Mouse (Mus musculus): ENCODE measurements around the gene Iqcc. TPM values are rescaled to one million over a fixed set of nuclear protein-coding genes. Genes with fewer than 3 reads are reported as not detected.

The Iqcc gene
- polyA plus RNA-seq, 1 experiment from 2014 or later: 25.8 TPM

DNA sequence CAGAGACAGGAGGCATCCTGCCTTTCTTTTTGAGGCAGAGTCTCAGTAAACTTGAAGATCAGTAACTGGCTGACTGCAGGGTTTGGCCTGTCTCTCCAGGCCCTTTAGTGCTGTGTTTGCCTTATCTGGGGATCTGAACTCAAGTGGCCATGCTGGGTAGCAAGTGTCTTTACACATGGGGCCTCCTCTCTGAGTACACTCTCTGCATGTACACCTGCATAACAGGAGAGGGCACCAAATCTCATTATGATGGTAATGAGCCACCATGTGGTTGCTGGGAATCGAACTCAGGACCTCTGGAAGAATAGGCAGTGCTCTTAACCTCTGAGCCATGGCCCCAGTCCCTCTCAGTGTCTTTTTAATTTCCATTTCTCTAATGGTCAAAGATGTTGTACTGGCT lies 36.6 kb downstream of the Iqcc start:
- 76% methylated on average over 1 of the region's 1 CpGs for WGBS
- Histone ChIP-seq H3K27me3 (ENCODE audit: insufficient read depth, low read length) (no peaks in the 10 kb centered on the region), H3K4me3 (ENCODE audit: low read depth, low read length) (no peak overlapping the region), H3K36me3 (ENCODE audit: insufficient read depth) (no peaks in the 10 kb centered on the region), H3K9ac (no peak overlapping the region), H3K9me3 (ENCODE audit: low read depth, low read length) (no peaks in the 10 kb centered on the region), H3K27ac (ENCODE audit: low read depth) (no peak overlapping the region), H3K4me2 (no peak overlapping the region), H3K4me1 (ENCODE audit: insufficient read depth) (no peaks in the 10 kb centered on the region)
- no peak for DNase-seq
- no peak for TF ChIP-seq CTCF (IDR thresholded peaks at IDR 0.05; ENCODE audit: low read depth)
- ATAC-seq (ENCODE audit: insufficient read depth): no peak

DNA sequence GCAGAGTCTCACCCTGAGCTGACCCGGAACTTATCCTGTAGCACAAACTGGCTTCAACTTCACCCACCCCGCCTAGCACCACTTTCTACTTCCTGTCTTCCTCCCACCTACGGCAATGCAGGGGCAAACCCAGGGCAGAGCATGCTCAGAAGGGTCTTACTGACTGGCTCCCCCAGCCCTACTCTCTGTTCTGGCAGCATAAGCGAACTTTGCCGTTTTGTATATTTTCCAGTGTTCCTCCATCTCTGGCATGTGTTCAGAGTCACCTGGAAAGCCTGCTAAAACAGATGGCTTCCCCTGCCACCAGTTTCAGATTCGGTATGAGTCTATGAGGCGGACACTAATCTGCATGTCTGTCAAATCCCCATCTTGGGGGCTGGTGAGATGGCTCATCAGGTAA lies 38.6 kb downstream of the Iqcc start:
- ATAC-seq (ENCODE audit: insufficient read depth) (no peak), DNase-seq (no peak)
- no peaks in the 10 kb centered on the region for H3K9me3 ChIP-seq (ENCODE audit: low read depth, low read length)
- no peak overlapping the region for H3K4me3 ChIP-seq (ENCODE audit: low read depth, low read length)
- WGBS: 57% methylated on average over 7 of the region's 7 CpGs
- H3K27me3 ChIP-seq (ENCODE audit: insufficient read depth, low read length): no peaks in the 10 kb centered on the region
- no peak overlapping the region for H3K9ac ChIP-seq
- H3K27ac ChIP-seq (ENCODE audit: low read depth): no peak overlapping the region
- no peak overlapping the region for H3K4me2 ChIP-seq
- no peaks in the 10 kb centered on the region for H3K4me1 ChIP-seq (ENCODE audit: insufficient read depth)
- H3K36me3 ChIP-seq (ENCODE audit: insufficient read depth): no peaks in the 10 kb centered on the region
- no peak for TF ChIP-seq CTCF (IDR thresholded peaks at IDR 0.05; ENCODE audit: low read depth)

DNA sequence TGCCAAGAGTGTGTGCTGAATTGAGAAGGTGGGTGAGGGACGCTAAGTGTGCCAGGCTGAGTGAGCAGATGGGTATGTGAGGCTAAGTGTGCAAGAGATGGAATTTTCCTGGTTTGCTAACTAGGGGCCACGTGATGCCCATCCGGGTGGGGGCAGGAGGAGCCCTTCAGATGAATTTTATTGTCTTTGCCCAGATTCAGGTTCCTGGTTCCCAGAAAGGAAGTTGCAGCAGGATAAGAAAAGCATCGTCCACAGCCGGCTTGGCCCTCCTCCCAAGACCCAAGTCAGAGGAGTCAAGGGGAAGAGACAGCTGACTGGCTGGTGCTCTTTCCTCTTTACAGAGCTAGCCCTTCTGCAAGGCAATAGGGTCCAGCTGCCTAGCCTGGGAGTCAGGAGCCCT lies 40.4 kb downstream of the Iqcc start, which contains the start of gene Fam167b:
Gene Fam167b (minus strand): TSS at position 84 of the 400 bp plus-strand sequence.
- WGBS: 85% methylated on average over 5 of the region's 5 CpGs
- no peak within 1 kb of the TSS for H3K9ac ChIP-seq
- DNase-seq: no peak
- no peak within 1 kb of the TSS for H3K4me3 ChIP-seq (ENCODE audit: low read depth, low read length)
- H3K27me3 ChIP-seq (ENCODE audit: insufficient read depth, low read length): no peaks in the 10 kb centered on the region
- H3K4me2 ChIP-seq: 0 out of 2 replicates have a peak within 1 kb of the TSS, but pooled peaks have one; percentile 0
- ATAC-seq (ENCODE audit: insufficient read depth): no peak
- H3K27ac ChIP-seq (ENCODE audit: low read depth): peak within 1 kb of the TSS; percentile 18; the same call in 1 of the 2 replicates
- TF ChIP-seq CTCF (IDR thresholded peaks at IDR 0.05; ENCODE audit: low read depth): no peak
- no peaks in the 10 kb centered on the region for H3K4me1 ChIP-seq (ENCODE audit: insufficient read depth)
- H3K36me3 ChIP-seq (ENCODE audit: insufficient read depth): no peaks in the 10 kb centered on the region
- H3K9me3 ChIP-seq (ENCODE audit: low read depth, low read length): no peaks in the 10 kb centered on the region

DNA sequence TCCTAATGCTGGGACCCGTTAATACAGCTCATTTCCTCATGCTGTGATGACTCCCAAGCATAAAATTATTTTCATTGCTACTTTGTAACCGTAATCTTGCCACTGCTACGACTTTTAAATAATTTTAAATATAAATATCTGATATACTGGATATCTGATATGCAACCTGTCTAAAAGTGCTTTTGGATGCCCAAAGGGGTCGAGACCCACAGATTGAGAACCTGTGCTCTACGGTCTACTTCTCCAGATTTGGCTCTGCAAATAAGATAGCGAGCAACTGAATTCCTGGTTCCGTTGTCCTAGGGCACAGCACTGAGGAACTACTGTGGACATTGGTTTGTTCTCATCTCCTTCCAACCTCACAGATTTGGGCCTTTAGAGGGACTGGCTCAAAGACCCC lies 41.2 kb downstream of the Iqcc start:
- H3K4me2 ChIP-seq: no peak overlapping the region
- H3K4me1 ChIP-seq (ENCODE audit: insufficient read depth): no peaks in the 10 kb centered on the region
- DNase-seq (no peak), ATAC-seq (ENCODE audit: insufficient read depth) (no peak)
- no peaks in the 10 kb centered on the region for H3K27me3 ChIP-seq (ENCODE audit: insufficient read depth, low read length)
- H3K36me3 ChIP-seq (ENCODE audit: insufficient read depth): no peaks in the 10 kb centered on the region
- no peaks in the 10 kb centered on the region for H3K9me3 ChIP-seq (ENCODE audit: low read depth, low read length)
- WGBS: 74% methylated on average over 7 of the region's 7 CpGs
- H3K27ac ChIP-seq (ENCODE audit: low read depth): no peak overlapping the region
- TF ChIP-seq CTCF (IDR thresholded peaks at IDR 0.05; ENCODE audit: low read depth): no peak
- no peak overlapping the region for H3K4me3 ChIP-seq (ENCODE audit: low read depth, low read length)
- H3K9ac ChIP-seq: no peak overlapping the region

DNA sequence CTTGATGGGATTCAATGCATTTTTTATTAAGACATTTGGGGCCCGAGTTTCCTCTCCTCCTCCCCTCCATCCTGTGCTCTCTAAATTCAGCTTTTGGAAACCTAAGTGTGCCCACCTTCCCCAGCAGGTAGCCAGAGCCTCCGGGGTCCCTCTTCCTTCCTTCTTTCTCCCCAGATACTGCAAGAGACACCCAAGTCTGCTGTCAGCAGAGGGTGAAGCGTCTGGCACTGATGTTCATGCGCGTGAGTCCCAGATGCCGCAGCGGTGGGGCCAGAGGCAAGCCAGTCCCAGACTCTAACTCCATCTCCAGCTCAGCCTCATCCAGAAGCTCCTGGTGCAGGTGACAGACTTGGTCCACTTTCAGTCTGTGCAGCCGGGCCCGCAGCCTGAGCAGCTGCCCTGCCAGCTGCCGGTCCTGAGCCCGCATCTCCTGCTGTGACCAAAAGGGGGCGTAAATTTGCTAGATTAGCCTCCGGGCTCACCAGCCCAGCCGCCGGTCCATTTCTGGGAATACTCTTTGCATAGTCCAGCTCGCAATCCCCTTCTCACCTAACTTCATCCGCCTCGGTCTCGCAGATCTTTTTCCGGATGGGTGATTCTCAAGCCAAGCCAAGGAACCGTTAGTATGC lies 41.9 kb downstream of the Iqcc start:
- no peaks in the 10 kb centered on the region for H3K27me3 ChIP-seq (ENCODE audit: insufficient read depth, low read length)
- H3K4me3 ChIP-seq (ENCODE audit: low read depth, low read length): no peak overlapping the region
- WGBS: 36% methylated on average over 21 of the region's 21 CpGs
- H3K4me1 ChIP-seq (ENCODE audit: insufficient read depth): no peaks in the 10 kb centered on the region
- peak; percentile 87 for DNase-seq
- H3K4me2 ChIP-seq: 0 out of 2 replicates have a peak overlapping the region, but pooled peaks have one; percentile 0
- H3K27ac ChIP-seq (ENCODE audit: low read depth): no peak overlapping the region
- no peak overlapping the region for H3K9ac ChIP-seq
- no peaks in the 10 kb centered on the region for H3K9me3 ChIP-seq (ENCODE audit: low read depth, low read length)
- ATAC-seq (ENCODE audit: insufficient read depth): no peak
- TF ChIP-seq CTCF (IDR thresholded peaks at IDR 0.05; ENCODE audit: low read depth): peak; percentile 66
- H3K36me3 ChIP-seq (ENCODE audit: insufficient read depth): no peaks in the 10 kb centered on the region

DNA sequence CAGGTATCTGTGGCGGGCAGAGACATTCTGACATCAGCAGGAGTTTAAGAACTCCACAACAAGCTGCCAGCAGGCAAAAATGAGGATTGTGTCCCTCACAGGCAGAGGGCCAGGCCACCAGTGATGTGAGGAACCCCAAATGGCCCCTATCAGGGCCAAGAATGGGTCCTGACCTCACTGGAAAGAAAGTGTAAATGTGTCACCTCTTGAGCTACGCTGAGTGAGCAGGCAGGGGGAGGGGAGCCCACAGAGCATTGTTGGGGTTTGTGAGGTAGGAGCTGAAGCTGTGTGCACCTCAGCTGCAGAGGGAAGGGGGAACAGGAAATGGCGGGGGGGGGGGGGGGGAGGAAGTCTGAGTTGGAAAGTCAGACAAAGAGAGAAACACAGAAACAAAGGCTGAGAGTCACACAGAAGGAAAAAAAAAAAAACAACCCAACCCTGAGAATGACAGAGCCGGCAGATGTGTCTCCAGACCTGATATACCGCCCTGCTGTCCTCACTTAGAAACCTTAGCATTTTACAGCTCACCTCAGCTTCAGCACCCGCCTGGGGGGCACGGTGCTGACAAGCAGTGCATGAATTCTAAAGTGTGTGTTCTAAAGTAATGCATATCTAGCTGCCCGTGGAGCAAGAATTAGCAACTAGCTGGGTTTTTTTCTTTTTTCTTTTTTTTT lies 43.6 kb downstream of the Iqcc start:
- H3K27ac ChIP-seq (ENCODE audit: low read depth): peak overlapping the region; percentile 42; the same call in 1 of the 2 replicates
- H3K36me3 ChIP-seq (ENCODE audit: insufficient read depth): no peaks in the 10 kb centered on the region
- no peaks in the 10 kb centered on the region for H3K9me3 ChIP-seq (ENCODE audit: low read depth, low read length)
- H3K27me3 ChIP-seq (ENCODE audit: insufficient read depth, low read length): no peaks in the 10 kb centered on the region
- no peak overlapping the region for H3K9ac ChIP-seq
- TF ChIP-seq CTCF (IDR thresholded peaks at IDR 0.05; ENCODE audit: low read depth): no peak
- H3K4me3 ChIP-seq (ENCODE audit: low read depth, low read length): no peak overlapping the region
- H3K4me2 ChIP-seq: no peak overlapping the region
- DNase-seq (peak; percentile 38), ATAC-seq (ENCODE audit: insufficient read depth) (no peak)
- no peaks in the 10 kb centered on the region for H3K4me1 ChIP-seq (ENCODE audit: insufficient read depth)
- WGBS: 36% methylated on average over 7 of the region's 8 CpGs

DNA sequence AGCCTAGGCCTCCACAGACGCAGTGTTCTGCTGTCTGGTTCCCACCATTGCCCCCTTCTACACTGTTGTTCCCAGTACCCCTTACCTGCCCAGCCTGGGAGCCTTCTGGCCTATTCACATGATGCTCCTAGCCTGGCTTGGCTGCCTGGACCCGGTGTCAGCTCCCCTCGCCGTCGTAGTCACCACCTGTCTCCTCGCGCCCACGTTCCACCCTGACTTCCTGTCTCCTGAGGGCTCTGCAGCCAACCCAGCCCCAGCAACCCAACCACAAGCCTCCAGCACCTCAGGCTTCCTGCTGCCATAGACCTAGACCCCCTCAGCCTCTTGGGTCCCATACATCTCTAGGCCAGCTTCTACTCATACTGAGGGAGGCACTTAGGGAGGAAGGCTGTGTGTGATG lies 45.5 kb downstream of the Iqcc start, which contains the start of gene Lck:
Gene Lck (minus strand): TSS at position 212 of the 400 bp plus-strand sequence.
- peak within 1 kb of the TSS; percentile 26; the same call in 1 of the 2 replicates for H3K27ac ChIP-seq (ENCODE audit: low read depth)

More for the DNA sequence above, 45.5 kb downstream of the Iqcc start, which contains the start of gene Lck:
- no peaks in the 10 kb centered on the region for H3K9me3 ChIP-seq (ENCODE audit: low read depth, low read length)
- WGBS: 80% methylated on average over 8 of the region's 8 CpGs
- no peak for TF ChIP-seq CTCF (IDR thresholded peaks at IDR 0.05; ENCODE audit: low read depth)
- no peaks in the 10 kb centered on the region for H3K27me3 ChIP-seq (ENCODE audit: insufficient read depth, low read length)
- DNase-seq (no peak), ATAC-seq (ENCODE audit: insufficient read depth) (no peak)
- H3K9ac ChIP-seq: no peak within 1 kb of the TSS
- H3K4me2 ChIP-seq: no peak within 1 kb of the TSS
- H3K36me3 ChIP-seq (ENCODE audit: insufficient read depth): no peaks in the 10 kb centered on the region
- H3K4me3 ChIP-seq (ENCODE audit: low read depth, low read length): no peak within 1 kb of the TSS
- no peaks in the 10 kb centered on the region for H3K4me1 ChIP-seq (ENCODE audit: insufficient read depth)

Data from lung, embryonic 14.5 days (tissue).